Mouse (Mus musculus): ENCODE results near the gene Oit1.

The Oit1 gene

DNA sequence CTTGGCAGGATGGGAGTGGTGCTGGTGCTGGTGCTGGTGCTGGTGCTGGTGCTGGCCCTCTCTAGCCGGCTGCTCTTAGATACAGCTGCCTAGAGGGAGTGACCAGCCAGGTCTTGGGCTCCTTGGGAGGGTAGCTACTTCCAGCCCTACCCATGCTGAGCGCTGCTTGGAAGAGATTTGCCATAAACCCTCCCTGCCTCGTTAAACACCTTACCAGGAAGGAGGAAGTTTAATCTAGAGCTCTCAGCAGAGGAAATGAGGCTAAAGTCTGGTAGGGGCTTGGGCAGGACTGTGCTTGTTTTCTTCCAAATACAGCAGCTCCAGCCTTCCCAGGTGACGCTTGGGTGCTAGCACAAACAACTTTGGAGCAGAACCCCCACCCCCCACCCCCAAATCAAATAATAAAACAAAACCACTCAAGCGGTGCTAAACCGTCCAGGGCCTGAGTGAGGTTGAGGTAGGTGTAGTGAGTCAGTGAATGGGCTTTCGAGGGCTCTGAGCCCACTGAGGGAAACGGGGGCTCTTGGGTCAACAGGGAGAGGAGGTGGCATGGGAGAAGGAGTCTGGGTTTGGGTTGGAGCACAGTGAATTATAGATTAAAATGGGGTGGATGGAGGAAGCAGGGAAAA is at the start of gene Oit1:
Oit1 (minus strand) TSS at position 70 of the 629 bp plus-strand sequence.
- no peak for DNase-seq (ENCODE audit: low spot score)

DNA sequence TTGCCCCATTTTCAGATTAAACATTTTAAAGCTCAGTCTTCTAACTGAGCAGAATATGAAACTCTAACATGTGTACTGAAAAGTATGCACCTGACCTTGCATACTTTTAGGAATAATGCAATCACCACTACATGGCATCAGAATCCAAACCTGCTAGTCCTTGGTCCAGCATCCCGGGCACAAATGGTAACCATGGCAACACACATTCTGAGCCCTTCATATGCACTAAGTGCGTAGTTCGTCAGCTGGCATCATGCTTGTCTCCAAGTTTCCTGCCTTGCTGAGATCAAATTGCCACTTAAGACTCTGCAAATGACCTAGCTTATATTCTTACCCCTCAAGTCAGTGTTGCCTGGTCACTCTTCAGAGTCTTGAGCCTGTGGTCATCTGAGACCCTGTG is 44.3 kb upstream of the Oit1 start:
- no peak for DNase-seq (ENCODE audit: low spot score)

GRCm38 (mm10) chr14:8421199-8421787 is 42.7 kb upstream of the Oit1 start:
- peak; percentile 63 for DNase-seq (ENCODE audit: low spot score)

- DNase-seq (ENCODE audit: low spot score), result no peak
These were observed 40.1 kb upstream of the Oit1 start for GRCm38 (mm10) chr14:8418610-8419009.

GRCm38 (mm10) chr14:8405946-8406345 is 27.4 kb upstream of the Oit1 start:
- no peak for DNase-seq (ENCODE audit: low spot score)

GRCm38 (mm10) chr14:8403310-8403709 is 24.8 kb upstream of the Oit1 start:
- DNase-seq (ENCODE audit: low spot score), result no peak

DNA sequence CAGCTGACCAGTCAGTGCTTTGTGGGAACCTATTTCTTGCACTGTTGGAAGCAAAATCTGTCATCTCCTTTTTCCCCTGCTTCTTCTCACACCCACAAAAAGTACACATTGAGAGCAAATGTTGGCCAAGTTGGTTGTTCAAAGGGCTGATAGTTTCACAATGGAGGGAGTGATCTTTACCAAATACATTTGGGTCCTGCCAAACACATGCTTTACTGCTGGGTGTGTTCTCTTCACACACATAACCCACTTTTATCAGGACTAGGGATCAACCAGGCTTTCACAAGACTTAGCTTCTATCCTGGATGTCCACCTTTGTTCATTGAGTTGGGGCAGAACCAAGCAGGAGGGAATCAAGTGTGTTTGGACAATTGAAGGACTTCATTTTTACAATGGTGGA is 20.0 kb upstream of the Oit1 start:
- no peak for DNase-seq (ENCODE audit: low spot score)

DNA sequence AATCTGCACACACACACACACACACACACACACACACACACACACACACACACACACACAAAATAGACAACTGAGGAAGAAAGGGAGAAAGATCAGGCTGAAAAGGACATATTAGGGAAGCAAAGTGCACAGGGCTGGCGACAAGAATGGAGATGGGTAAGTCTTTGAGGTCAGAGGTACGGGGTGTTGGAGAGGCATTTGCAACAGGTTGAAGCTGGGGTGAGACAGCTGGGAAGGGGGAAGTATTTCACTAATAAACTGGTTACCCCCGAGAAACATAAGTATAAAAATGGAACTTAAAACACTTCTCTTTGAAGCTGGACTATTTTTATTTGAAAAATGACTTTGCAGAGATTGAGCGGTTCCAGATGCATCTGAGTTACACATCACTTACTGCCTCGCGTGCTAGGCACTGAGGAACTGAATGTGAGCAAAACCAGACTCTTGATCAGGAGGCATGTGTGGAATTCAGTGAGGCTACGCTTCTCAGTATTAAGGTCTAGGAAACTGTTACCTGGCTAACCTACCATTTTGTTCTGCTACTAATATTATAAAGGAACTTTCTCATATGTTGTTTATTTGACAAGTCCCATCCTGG is 17.2 kb upstream of the Oit1 start:
- DNase-seq (ENCODE audit: low spot score), result peak; percentile 25

- DNase-seq (ENCODE audit: low spot score), result no peak
These were observed 13.7 kb upstream of the Oit1 start for GRCm38 (mm10) chr14:8392181-8392825.

- DNase-seq (ENCODE audit: low spot score), result peak; percentile 35
These were observed 9.2 kb downstream of the Oit1 start for GRCm38 (mm10) chr14:8369394-8369793.

GRCm38 (mm10) chr14:8368900-8369299 is 9.7 kb downstream of the Oit1 start:
- DNase-seq (ENCODE audit: low spot score), result no peak

DNA sequence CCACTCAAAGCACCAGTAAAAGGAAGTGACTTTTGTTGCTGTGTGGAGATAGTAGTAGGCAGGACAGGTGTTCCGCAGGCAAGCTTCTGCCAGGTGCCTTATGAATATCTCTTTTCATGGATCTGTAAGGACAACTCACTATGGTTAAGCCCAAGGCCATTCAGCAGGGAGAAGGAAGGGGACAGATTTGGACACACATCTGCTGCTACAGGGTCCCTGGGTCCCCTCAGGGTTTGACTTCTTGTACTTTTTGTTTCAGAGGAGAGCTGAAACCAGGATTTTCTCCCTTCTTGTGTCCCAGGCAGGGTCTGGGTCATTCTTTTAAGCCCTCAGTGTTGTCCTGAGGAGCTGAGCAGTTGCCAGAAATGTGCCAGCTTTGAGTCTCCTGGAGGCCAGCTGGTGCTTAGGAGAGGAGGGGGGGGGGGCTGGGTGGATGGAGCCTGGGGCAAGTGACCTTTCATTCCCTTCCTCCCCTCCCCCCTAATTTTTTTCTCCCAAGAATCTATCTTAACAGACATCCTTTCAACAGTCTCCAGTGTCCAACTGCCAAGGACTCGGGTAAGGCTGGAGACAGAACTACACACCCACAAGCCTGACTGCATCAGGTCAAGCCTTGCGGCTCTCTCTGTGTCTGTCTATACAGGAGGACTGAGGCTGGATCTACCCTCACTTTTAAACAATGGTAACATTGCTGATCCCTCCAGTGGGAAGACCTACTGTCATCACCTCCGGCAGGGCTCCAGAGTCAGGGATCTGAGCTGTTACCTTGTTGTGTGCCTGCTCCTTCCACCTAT is 10.6 kb downstream of the Oit1 start:
- peak; percentile 34 for DNase-seq (ENCODE audit: low spot score)

- peak; percentile 43 for DNase-seq (ENCODE audit: low spot score)
These were observed 11.4 kb downstream of the Oit1 start for GRCm38 (mm10) chr14:8367121-8367520.

GRCm38 (mm10) chr14:8365833-8366232 is 12.7 kb downstream of the Oit1 start:
- DNase-seq (ENCODE audit: low spot score), result no peak

DNA sequence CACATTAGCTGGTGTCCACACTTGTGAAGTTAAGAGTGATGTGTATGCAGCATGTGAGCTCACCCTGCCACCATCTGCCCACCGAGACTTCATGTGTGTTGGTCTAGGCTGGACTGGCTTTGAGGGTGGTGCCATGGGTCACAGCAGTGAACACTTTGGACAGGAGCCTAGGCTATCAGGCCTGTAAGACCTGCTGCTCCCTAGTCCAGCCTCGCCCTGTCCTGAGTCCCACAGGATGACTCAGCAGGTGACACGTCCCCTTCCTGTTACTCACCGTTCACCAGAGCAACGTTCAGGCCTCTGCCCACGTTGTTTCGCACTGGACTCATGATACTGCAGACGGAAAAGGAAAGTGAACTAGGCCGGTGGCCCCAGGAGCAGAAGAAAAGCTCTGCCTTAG is 21.7 kb downstream of the Oit1 start:
- DNase-seq (ENCODE audit: low spot score), result no peak

DNA sequence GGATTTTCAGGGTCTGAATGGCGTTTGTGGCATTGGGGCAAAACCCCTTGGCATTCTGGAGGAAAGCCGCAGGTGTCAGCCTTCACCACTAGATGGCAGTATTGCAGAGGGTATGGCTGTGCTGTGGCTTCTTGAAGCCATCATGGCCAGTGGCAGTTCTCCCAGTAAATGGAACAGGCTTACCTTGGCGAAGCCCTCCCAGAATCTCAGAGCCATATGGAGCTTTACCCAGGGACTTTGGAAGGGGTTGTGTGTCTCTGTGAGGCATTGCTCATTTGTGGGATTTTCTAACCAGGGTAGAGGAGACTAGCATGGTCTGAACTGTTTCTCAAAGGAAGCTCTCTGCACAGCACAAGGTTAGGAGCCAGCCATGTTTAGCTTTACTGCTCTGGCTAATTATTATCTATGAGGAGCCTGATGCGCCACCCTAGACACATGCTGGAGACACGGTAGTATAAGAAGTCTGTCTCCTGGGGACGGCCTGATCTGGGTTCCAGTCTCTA is 22.5 kb downstream of the Oit1 start:
- DNase-seq (ENCODE audit: low spot score), result peak; percentile 88

DNA sequence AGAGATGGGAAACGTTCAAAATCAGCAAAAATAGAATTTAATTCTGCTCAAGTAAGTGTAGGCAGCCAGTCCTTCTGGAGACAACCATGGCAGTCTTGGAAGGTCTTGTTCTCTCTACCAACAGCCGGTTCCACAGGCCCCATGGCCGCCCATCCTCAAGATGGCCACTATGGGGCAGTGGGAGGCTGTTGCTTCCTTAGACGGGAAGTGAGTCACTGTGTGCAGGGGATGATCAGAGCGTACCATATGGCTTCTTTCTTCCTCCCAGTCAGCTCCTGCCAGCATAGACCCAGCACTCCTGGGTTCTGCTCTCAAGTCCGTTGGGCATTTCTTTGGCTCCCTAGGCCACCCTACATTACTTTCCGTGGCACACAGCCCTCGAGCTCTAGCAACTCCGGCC is 29.6 kb downstream of the Oit1 start:
- peak; percentile 28 for DNase-seq (ENCODE audit: low spot score)

DNA sequence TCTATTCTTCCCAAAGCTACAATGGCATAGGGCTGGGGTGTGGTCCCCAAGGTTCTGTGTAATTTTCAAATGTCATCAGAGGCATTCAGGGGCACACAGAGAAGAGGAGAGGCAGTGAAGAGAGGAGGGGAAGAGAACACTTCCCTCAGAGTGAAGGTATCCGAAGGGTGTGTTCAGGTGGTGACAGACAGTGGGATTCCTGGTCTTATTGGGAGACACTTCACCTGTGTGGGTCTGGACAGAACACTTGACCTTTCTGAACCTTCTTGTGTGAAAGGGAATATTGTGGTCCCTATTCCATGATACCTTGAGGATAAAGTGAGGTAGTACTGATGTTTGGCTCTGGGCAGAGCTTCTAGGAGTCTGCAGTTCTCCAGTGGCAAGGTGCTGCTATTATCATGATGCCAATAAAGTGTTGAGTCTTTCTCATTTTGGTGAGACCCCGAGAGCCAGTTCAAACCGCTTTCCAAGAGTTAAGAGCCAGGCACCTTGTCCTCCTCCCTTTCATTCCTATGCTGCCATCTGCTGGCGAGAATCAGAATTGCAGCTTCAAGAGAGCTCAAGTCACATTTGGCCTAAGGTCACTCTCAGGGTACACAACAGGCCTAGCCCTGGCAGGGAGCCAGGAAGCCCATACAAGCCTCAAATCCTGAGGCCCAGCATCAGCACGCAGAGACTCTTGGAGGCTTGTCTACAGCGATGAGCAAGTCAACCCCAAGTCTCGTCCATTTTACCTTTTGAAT is 32.1 kb downstream of the Oit1 start:
- DNase-seq (ENCODE audit: low spot score), result peak; percentile 93

- DNase-seq (ENCODE audit: low spot score), result no peak
These were observed 33.0 kb downstream of the Oit1 start for GRCm38 (mm10) chr14:8345566-8345965.

- no peak for DNase-seq (ENCODE audit: low spot score)
These were observed 35.9 kb downstream of the Oit1 start for GRCm38 (mm10) chr14:8342509-8343106.

- DNase-seq (ENCODE audit: low spot score), result no peak
These were observed 38.3 kb downstream of the Oit1 start for GRCm38 (mm10) chr14:8340226-8340625.

Data from embryo, embryonic 10 days (tissue).